Mouse (Mus musculus) liver, embryonic 12.5 days (tissue): ENCODE results near the gene Dnttip2. TPM values are rescaled to one million over a fixed set of nuclear protein-coding genes. Genes with fewer than 3 reads are reported as not detected.

Experiments
- ATAC-seq: fragments of 200-750 bp; cut with Nextera tagmentation; 2 replicates; pipeline ENCODE4 v1.8.0; 2017; ENCODE audit warnings: moderate number of reproducible peaks, mild to moderate bottlenecking, moderate library complexity
- H3K27ac ChIP-seq: fragments of 300-500 bp; sonication (generic); 2 replicates; pipeline ENCODE4 v1.5.1; 2016; ENCODE audit warnings: mild to moderate bottlenecking
- H3K27me3 ChIP-seq: fragments of 300-500 bp; sonication (generic); replicated peaks from 2 replicates; pipeline ENCODE4 v1.6.1; 2016; ENCODE audit warnings: mild to moderate bottlenecking, moderate library complexity
- H3K36me3 ChIP-seq: fragments of 300-500 bp; sonication (generic); 2 replicates; pipeline ENCODE4 v1.6.1; 2016; ENCODE audit warnings: mild to moderate bottlenecking, moderate library complexity
- H3K4me1 ChIP-seq: fragments of 300-500 bp; sonication (generic); 2 replicates; pipeline ENCODE4 v1.6.1; 2016
- H3K4me2 ChIP-seq: fragments of 300-500 bp; sonication (generic); 2 replicates; pipeline ENCODE4 v1.6.1; 2016; ENCODE audit warnings: mild to moderate bottlenecking, moderate library complexity
- H3K4me3 ChIP-seq: fragments of 300-500 bp; sonication (generic); 2 replicates; pipeline ENCODE4 v1.5.1; 2016; ENCODE audit warnings: mild to moderate bottlenecking, moderate library complexity
- H3K9ac ChIP-seq: fragments of 300-500 bp; sonication (generic); 2 replicates; pipeline ENCODE4 v1.6.1; 2016; ENCODE audit warnings: mild to moderate bottlenecking, moderate library complexity
- H3K9me3 ChIP-seq: fragments of 300-500 bp; sonication (generic); replicated peaks from 2 replicates; pipeline ENCODE4 v1.6.1; 2016; ENCODE audit warnings: mild to moderate bottlenecking, moderate library complexity
- WGBS: fragments of 180-500 bp; shearing (Covaris S2); methylation state at CpG from one replicate; pipeline ENCODE4 v1.1.7; 2016; ENCODE audit not compliant: insufficient replicate concordance; 5-methylcytosine and 5-hydroxymethylcytosine counted together
- polyA plus RNA-seq: library from polyadenylated mRNA; unstranded; fragments of >200 nt; fragmentation: Nextera tagmentation; extraction: Ambion mirVana; gene quantifications from 2 replicates; pipeline ENCODE4 v1.2.1, GENCODE M21; 2016

Dnttip2 gene
- polyA plus RNA-seq, 1 experiment from 2014 or later = 68.6 TPM

DNA sequence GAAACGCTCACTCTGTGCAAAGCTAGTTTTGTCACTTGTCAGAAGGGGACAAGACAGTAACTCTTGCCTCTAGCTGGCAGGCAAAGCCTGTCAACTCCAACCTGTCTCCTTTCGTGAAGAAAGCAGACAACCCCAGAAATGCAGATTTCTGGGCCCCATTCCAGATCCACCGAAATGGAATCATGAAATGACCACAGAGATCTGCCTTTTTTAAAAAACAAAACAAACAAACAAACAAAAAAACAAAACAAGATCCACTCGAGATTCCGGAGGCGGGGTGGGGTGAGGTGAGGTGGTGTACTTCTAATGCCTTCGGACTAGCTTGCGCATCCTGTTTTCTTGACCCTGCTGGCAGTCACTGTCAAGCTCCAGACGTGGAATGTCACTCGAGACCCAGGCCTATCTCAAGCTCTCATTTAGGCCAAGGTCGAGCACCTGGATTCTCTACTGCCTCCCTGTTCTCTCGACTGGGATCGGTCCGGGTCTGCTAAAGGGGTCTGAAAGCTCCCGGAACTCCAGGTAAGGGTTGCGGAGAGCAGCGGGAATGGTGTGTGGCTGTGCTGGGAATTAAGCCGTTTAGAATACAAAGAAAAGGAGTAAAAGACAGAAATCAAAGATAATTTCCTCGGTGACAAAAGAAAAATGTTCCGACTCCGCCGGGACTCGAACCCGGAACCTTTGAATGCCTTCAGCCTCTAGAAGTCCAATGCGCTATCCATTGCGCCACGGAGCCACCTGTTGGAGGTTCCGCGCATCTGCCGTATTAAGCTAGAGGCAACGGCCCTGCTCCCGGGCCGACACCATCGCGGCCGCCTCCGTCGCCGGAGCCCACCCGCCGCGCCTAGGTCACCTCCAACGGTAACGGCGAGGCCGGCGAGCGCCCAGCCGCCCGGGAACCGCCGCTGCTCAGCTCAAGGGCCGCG, 18.4 kb downstream of the Dnttip2 start:
- ATAC-seq = peak; percentile 87
- 10% methylated on average over 50 of the region's 54 CpGs for WGBS
- peaks cover 19% of the 10 kb centered on the region for H3K4me1 ChIP-seq
- peak overlapping the region; percentile 84 for H3K9ac ChIP-seq
- H3K4me3 ChIP-seq = peak overlapping the region; percentile 89
- H3K9me3 ChIP-seq = no peaks in the 10 kb centered on the region
- H3K36me3 ChIP-seq = no peaks in the 10 kb centered on the region
- H3K27me3 ChIP-seq = peaks cover 9% of the 10 kb centered on the region; the same call in 1 of the 2 replicates
- H3K27ac ChIP-seq = peak overlapping the region; percentile 78
- peak overlapping the region; percentile 98 for H3K4me2 ChIP-seq

DNA sequence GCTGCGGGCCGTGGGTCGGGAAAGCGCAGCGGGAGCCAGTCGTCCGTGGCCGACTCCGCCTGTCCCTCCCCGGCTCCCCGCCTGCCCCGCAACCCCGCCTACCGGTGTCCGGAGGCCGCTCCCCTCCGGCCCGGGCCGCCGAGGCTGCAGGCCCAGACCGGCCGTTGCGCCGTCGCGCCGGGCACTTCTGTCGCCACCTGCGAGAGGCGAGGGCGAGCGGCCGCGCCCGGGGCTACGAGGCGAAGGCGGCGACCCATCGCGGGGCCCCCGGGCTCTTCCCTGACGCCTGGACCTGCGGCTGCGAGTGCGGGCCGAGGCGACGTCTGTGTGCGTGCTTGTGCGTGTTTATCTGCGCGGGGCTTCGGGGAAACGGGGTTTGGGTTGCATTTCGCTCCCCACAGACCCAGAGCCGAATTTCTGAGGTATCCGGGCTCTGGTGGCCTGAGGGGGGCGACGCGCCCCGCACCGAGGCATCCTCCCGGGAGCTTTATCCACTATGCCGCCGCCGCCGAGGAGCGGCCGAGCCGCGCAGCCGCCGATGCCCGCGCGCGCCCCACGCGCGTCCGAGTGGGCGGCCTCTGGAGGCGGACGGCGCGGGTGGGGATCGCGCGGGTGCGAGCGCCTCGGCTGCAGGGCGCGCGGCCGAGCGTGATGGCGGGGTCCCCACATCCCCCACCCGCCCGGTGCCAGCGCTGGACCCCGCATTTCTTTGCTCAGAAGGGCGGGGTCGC, 19.2 kb downstream of the Dnttip2 start:
- WGBS = under 1% methylated on average over 103 of the region's 105 CpGs
- ATAC-seq = peak; percentile 90
- Histone ChIP-seq H3K27me3 (peaks cover 11% of the 10 kb centered on the region; the same call in 1 of the 2 replicates), H3K4me3 (peak overlapping the region; percentile 89), H3K27ac (peak overlapping the region; percentile 78), H3K9ac (peak overlapping the region; percentile 84), H3K36me3 (no peaks in the 10 kb centered on the region), H3K4me2 (peak overlapping the region; percentile 98), H3K4me1 (peaks cover 19% of the 10 kb centered on the region), H3K9me3 (no peaks in the 10 kb centered on the region)

DNA sequence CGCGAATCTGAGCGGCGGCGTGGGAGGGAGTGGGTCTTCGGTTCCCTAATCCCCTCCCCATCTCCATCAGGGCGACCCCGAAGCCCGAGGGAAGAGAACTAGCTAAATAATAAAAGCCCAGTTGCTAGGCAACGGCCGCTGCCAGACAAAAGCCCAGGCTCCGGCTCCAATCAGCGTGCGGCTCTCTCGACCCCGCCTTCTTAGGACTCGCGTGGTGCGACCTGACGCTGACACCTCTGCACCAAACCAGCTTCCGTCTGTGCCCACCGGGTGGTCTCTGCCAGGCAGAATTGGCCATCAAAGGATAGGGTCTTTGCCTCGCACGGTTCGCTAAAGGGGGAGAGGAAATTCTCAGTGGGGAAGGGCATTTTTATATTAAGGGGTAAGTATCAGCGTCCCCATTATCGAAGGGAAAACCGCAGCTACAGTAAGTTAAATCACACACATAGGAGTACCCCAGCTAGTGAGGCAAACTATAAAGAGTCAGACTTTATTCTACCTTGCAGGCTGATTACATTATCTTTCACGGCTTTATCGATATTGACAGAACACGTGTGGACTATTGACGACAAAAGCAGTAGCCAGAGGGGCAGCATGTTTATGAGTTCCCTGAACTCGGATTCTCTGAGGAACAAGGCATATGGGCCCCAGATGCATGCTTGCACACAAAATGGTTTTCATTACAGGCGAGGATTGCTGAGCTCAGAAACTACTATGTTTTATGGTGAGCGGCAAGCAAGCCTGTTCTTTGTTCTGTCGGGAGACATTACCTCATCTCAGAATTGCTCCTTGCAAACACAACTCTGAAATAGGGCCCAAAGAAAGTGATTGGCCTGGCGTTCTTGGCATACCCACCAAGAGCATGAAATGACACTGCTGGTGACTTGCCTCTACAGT, 20.0 kb downstream of the Dnttip2 start, which contains the start of gene Bcar3:
TSS of gene Bcar3 (plus strand) at position 183 of the 897 bp plus-strand sequence.
- peak; percentile 28; the same call in 1 of the 2 replicates for ATAC-seq
- Histone ChIP-seq H3K4me1 (peaks cover 19% of the 10 kb centered on the region), H3K9ac (peak within 1 kb of the TSS; percentile 84), H3K36me3 (no peaks in the 10 kb centered on the region), H3K27me3 (peaks cover 16% of the 10 kb centered on the region; the same call in 1 of the 2 replicates), H3K9me3 (no peaks in the 10 kb centered on the region), H3K27ac (peak within 1 kb of the TSS; percentile 78), H3K4me3 (peak within 1 kb of the TSS; percentile 89), H3K4me2 (peak within 1 kb of the TSS; percentile 98)
- WGBS = 10% methylated on average over 37 of the region's 37 CpGs

DNA sequence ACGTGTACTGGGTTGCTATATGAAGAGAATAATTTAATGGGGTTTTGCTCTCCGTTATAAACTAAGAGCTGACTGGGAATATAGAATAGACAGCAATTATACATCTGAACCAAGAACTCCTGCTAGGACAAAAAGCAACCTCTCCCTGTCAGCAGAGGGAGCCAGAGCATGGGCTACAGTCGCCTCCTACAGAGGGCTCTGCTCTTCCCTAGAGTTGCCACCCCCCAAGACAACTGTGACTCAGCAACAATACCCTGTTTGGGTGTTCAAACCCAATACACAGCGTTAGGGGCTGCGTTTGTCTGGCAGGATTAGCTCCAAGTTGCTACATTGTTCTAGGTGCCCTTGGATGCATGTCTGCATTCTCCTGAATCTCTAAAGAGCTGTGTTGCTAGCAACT, 21.3 kb downstream of the Dnttip2 start:
- Histone ChIP-seq H3K27me3 (peaks cover 16% of the 10 kb centered on the region; the same call in 1 of the 2 replicates), H3K4me2 (no peak overlapping the region), H3K9ac (no peak overlapping the region), H3K36me3 (no peaks in the 10 kb centered on the region), H3K4me3 (no peak overlapping the region), H3K27ac (no peak overlapping the region), H3K4me1 (peaks cover 19% of the 10 kb centered on the region), H3K9me3 (no peaks in the 10 kb centered on the region)
- WGBS = 7% methylated on average over 5 of the region's 5 CpGs
- peak; percentile 60 for ATAC-seq

DNA sequence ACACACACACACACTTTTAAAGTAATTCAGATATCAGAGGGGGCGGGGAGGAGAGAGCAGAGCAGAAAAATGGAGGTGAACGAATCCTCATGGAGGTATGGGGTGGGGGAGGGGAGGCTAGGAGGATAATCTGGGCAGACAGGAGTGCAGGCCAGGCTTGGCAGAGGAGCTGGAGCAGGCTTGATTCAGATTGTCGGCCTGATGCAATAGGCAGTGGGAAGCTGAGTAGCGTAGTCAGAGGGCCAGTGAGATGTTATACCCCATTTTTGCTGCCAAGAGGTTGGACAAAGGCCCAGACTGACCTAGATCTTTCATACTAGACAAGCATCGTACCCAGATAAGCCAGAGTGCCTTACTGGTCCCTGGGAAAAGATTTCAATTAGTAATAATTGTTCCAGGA, 22.8 kb downstream of the Dnttip2 start:
- 68% methylated on average over 5 of the region's 5 CpGs for WGBS
- Histone ChIP-seq H3K4me2 (no peak overlapping the region), H3K4me3 (no peak overlapping the region), H3K9ac (no peak overlapping the region), H3K27me3 (peaks cover 11% of the 10 kb centered on the region; the same call in 1 of the 2 replicates), H3K36me3 (no peaks in the 10 kb centered on the region), H3K4me1 (peaks cover 19% of the 10 kb centered on the region), H3K27ac (no peak overlapping the region), H3K9me3 (no peaks in the 10 kb centered on the region)
- ATAC-seq = no peak

DNA sequence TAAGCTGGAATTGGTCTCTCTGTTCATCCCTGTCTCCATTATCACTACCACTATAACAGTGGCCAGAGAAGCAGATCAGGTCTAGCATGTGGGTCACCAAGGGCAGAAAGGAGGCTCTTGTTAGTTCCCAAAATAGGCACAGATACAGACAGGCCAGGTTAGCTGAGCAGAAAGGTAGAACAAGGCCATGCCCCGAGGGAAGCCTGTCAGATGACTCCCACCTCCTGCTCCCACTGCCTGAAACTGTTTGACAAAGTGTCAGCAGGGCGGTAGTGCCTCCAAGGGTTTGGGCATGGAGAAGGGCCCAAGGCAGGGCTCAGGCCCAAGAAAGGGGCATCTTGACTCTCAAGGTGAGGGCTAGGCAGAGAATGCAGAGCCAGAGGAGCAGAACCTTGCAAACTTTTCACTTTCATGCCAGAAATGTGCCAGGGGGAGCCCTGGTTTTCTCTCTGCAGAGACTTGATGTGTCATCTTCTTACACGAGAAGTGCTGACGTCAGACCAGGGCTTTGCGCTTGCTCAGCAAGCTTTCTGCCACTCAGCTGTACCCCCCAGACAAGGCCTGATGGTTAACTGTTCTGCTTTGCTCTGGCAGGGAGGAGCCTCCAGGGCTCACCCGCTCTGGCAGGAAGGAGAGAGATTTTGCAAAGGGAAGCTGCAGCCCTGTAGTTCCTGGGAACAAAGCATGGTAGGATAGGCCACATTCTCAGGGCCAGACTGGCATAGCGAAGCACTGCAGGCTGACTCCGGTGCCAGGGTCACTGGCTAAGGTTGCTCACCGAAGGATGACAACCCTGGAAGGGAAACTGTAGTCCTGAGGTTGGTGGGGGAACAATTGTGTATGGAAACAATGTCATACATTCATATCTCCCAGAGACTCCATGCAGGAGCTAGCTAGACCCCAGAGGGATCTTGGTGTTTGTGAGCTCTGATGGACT, 27.1 kb downstream of the Dnttip2 start:
- H3K27ac ChIP-seq = no peak overlapping the region
- 51% methylated on average over 9 of the region's 9 CpGs for WGBS
- no peak overlapping the region for H3K4me2 ChIP-seq
- H3K4me3 ChIP-seq = no peak overlapping the region
- peak; percentile 49; the same call in 1 of the 2 replicates for ATAC-seq
- H3K9me3 ChIP-seq = no peaks in the 10 kb centered on the region
- H3K9ac ChIP-seq = no peak overlapping the region
- H3K4me1 ChIP-seq = no peaks in the 10 kb centered on the region
- no peaks in the 10 kb centered on the region for H3K36me3 ChIP-seq
- H3K27me3 ChIP-seq = 0 out of 2 replicates have a peak, but pooled peaks cover 7% of the 10 kb centered on the region

DNA sequence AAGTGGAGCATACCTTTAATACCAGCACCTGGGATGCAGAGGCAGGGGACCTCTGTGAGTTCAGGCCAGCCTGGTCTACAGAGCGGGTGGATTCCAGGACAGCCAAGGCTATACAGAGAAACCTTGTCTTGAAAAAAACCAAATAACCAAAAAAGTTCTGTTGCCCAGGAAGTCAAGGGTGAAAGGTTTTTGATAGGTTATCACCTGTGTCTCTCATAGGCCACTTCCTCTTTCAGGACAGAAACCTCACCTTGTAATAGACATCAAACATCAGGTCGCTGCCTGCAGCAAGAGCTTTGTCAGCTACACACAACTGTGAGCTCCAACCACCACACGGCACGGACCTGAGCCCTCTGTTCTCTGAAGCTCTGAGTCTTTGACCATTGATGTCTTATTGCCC, 30.4 kb downstream of the Dnttip2 start:
- Histone ChIP-seq H3K4me3 (no peak overlapping the region), H3K9me3 (no peaks in the 10 kb centered on the region), H3K4me1 (no peaks in the 10 kb centered on the region), H3K4me2 (no peak overlapping the region), H3K36me3 (no peaks in the 10 kb centered on the region), H3K27me3 (0 out of 2 replicates have a peak, but pooled peaks cover 7% of the 10 kb centered on the region), H3K27ac (no peak overlapping the region), H3K9ac (no peak overlapping the region)
- no peak for ATAC-seq
- WGBS = 56% methylated on average over 4 of the region's 4 CpGs

DNA sequence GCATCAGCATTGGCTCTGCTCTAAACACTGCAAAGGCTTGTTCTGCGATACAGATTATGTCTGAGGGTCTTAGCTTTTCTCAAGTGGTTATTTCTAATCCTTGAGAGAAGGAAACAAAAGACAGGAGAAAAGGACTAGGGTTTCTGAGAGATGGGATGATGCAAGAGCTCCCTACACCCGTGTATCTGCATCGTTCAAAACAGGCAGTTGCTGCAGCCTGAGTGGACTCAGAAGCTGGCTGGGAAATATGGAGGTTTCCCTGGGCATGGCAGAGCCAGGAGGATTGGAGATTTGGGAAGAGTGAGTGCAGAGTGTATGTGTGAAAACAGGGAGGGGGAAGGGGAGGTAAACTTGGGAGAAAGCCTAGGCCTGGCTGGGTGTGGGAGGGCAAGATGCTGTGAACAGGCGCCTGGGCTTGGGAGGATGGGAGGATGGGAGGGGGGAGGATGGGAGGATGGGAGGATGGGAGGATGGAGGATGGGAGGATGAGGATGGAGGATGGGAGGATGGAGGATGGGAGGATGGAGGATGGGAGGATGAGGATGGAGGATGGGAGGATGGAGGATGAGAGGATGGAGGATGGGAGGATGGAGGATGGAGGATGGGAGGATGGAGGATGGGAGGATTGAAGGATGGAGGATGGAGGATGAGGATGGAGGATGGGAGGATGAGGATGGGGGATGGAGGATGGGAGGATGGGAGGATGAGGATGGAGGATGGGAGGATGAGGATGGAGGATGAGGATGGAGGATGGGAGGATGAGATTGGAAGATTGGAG, 33.9 kb downstream of the Dnttip2 start:
- H3K36me3 ChIP-seq = no peaks in the 10 kb centered on the region
- H3K9ac ChIP-seq = no peak overlapping the region
- WGBS = 33% methylated on average over 4 of the region's 4 CpGs
- H3K4me2 ChIP-seq = no peak overlapping the region
- H3K27ac ChIP-seq = no peak overlapping the region
- ATAC-seq = no peak
- H3K9me3 ChIP-seq = no peaks in the 10 kb centered on the region
- H3K4me3 ChIP-seq = no peak overlapping the region
- peaks cover 10% of the 10 kb centered on the region; the same call in 1 of the 2 replicates for H3K27me3 ChIP-seq
- H3K4me1 ChIP-seq = no peaks in the 10 kb centered on the region

DNA sequence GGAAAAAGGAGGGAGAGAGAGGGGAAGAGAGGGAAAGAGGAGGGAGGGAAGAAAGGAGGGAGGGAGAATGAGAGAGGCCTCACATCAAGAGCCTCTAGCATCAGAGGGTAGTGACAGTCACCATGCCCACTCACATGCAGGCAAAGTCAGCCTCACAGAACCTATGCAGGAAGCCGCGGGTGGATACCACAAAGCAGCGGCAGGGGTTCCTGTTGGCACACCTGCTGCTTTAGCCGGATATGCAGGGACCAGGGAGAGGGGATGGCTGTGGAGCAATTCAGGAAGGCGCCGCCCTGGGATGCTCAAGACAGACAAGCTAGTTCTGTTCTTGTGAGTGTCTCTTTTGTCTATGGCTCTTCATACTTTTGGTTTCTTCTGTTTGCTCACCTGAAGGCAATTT, 34.8 kb downstream of the Dnttip2 start:
- H3K4me1 ChIP-seq = peaks cover 4% of the 10 kb centered on the region; the same call in 1 of the 2 replicates
- 17% methylated on average over 6 of the region's 6 CpGs for WGBS
- H3K27me3 ChIP-seq = peaks cover 10% of the 10 kb centered on the region; the same call in 1 of the 2 replicates

DNA sequence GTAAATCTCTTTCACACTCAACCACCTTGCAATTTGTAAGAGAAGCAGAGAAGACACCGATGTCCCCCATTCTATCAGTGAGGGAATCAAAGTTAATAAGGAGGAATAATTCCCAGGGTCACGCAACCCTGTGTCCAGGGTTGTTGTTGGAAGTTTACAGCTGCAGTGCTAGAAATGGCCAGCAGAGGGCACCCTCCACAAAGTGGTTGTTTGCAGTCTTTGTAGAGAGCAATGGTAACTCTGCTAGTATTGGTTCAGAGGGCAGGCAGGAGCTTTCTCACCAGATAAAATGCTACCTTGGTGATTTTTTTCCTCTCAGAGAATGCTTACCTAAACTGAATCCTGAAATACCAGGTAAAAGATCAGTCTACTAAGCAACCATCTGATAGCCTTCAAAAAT, 37.9 kb downstream of the Dnttip2 start:
- H3K4me2 ChIP-seq = no peak overlapping the region
- no peak overlapping the region for H3K4me3 ChIP-seq
- H3K4me1 ChIP-seq = peaks cover 8% of the 10 kb centered on the region
- no peak overlapping the region for H3K9ac ChIP-seq
- WGBS = 18% methylated on average over 2 of the region's 2 CpGs
- peaks cover 10% of the 10 kb centered on the region; the same call in 1 of the 2 replicates for H3K27me3 ChIP-seq
- H3K27ac ChIP-seq = no peak overlapping the region
- H3K9me3 ChIP-seq = no peaks in the 10 kb centered on the region
- no peak for ATAC-seq
- H3K36me3 ChIP-seq = no peaks in the 10 kb centered on the region

More for the DNA sequence above, 34.8 kb downstream of the Dnttip2 start:
- no peaks in the 10 kb centered on the region for H3K9me3 ChIP-seq
- no peak overlapping the region for H3K4me3 ChIP-seq
- no peaks in the 10 kb centered on the region for H3K36me3 ChIP-seq
- no peak for ATAC-seq
- H3K9ac ChIP-seq = no peak overlapping the region
- no peak overlapping the region for H3K27ac ChIP-seq
- no peak overlapping the region for H3K4me2 ChIP-seq
